Mouse (Mus musculus) lung, adult 2 months (tissue): ENCODE measurements at regions not wholly inside any gene's neighbourhood (a gene's known extent, or its start where the extent isn't known, plus 50 kb on each side); places are given as distances from the start of the nearest gene placed in this dataset.

Experiments
- CTCF ChIP-seq: fragments of 200-500 bp; IDR thresholded peaks from 2 replicates; pipeline ENCODE4 v1.5.1; 2011; ENCODE audit warnings: mild to moderate bottlenecking, low read length, control low read depth; ENCODE audit not compliant: insufficient read depth
- POLR2A ChIP-seq: fragments of 200-500 bp; IDR thresholded peaks from 2 replicates; pipeline ENCODE4 v1.6.1; 2011; ENCODE audit warnings: low read depth, mild to moderate bottlenecking, control low read depth, low read length, borderline replicate concordance; ENCODE audit errors: extremely low read depth

DNA sequence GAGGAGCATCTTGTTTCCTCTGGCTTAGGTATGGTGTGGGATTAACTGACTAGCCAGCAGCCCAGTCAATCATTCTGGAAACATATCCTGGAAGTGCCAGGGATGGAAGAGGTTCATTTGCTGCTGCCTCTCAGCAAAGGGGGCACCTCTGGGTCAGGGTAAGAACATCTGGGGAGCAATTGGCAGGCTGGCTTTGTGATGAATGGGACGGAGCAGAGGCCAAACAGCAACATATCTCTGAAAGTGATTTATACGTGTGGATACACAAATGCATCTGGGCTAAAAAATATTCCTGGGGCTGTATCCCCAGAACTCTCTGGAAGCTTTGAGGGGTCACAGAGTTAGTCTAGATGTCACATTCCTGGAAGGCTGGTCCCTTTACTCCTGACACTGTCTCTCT lies 257.2 kb upstream of the Tle4 start:
- TF ChIP-seq POLR2A (no peak), CTCF (no peak)
